ENCODE assay signal across 15 mouse cellular contexts in the genomic region with DNA sequence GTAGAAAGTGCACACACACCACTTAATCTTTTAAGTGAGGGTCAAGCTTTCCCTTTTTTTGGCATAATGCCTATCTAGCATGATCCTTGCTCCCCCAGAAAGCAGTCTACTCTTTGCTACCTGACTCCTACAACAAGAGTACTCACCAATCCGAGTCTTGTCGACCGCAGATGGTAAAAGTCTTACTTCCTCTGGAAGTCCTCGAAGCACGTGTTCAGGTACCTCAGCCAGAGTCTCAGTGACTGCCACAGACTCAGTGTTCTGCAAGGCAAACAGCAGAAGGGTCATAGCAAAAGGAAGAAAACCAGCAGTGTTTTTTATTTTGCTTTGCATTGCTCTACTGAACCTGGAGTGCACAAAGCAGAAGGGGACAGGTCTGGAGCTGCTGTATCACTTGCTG.
"Had no signal": no experiment of that assay in that cellular context is flagged by ENCODE, and none has a peak within 500 bp of the region (broad histone marks: within the 10 kb centered on the region; RNA-seq: fewer than 3 reads in every experiment).

No protein-coding gene starts in this region.

- H3K9me3 ChIP-seq: limb, embryonic 10.5 days; liver, embryonic 15.5 days; midbrain, embryonic 15.5 days; neural tube, embryonic 13.5 days had no signal

- H3K27me3 ChIP-seq: liver, embryonic 15.5 days; midbrain, embryonic 15.5 days; neural tube, embryonic 13.5 days had no signal

- H3K4me1 ChIP-seq: limb, embryonic 10.5 days; liver, embryonic 15.5 days; midbrain, embryonic 15.5 days; neural tube, embryonic 13.5 days had no signal

- ATAC-seq: intestine, embryonic 16.5 days; midbrain, embryonic 15.5 days had no signal

- DNase-seq: kidney, adult 2 months; kidney, postnatal 25 days; lung, embryonic 14.5 days; lung, postnatal 10 days; right cerebral cortex, adult 18-20 months; right cerebral cortex, postnatal 25 days; thymus, postnatal 25 days had no signal

- H3K4me3 ChIP-seq: left cerebral cortex, adult 2 months; limb, embryonic 10.5 days; liver, embryonic 15.5 days; midbrain, embryonic 15.5 days; neural tube, embryonic 13.5 days had no signal

- H3K36me3 ChIP-seq: midbrain, embryonic 15.5 days had no signal

- H3K27ac ChIP-seq: left cerebral cortex, adult 2 months; limb, embryonic 10.5 days; liver, embryonic 15.5 days; macrophage; midbrain, embryonic 15.5 days; neural tube, embryonic 13.5 days; stomach, postnatal 0 days had no signal
